8 mouse cellular contexts compared by ENCODE assay signal in genomic region chr12:27340451-27341035, GRCm38 (mm10). TPM values are rescaled to one million over a fixed set of nuclear protein-coding genes. Genes with fewer than 3 reads are reported as not detected.
DNase-seq lines count a peak whose midpoint lies in the region; ATAC-seq lines count a peak whose summit lies in the region.

No protein-coding gene starts in this region.

- peak overlapping the region; percentile 66; the same call in 1 of the 2 replicates for H3K9ac ChIP-seq in liver, embryonic 11.5 days (ENCODE audit: low read depth, low read length)
- no peak overlapping the region for H3K9ac ChIP-seq in liver, embryonic 13.5 days
- peak overlapping the region; percentile 76 for H3K9ac ChIP-seq in stomach, embryonic 14.5 days (replicated peaks; ENCODE audit: low read depth, low read length)

- H3K9me3 ChIP-seq in liver, embryonic 11.5 days (ENCODE audit: control insufficient read depth, low read length): no peaks in the 10 kb centered on the region
- no peaks in the 10 kb centered on the region for H3K9me3 ChIP-seq in forebrain, embryonic 10.5 days
- H3K9me3 ChIP-seq in liver, embryonic 13.5 days (replicated peaks): no peaks in the 10 kb centered on the region
- H3K9me3 ChIP-seq in stomach, embryonic 14.5 days (ENCODE audit: control insufficient read depth, low read depth, low read length): no peaks in the 10 kb centered on the region

- peak overlapping the region; percentile 51 for H3K4me3 ChIP-seq in liver, embryonic 11.5 days (ENCODE audit: low read depth, low read length)
- peak overlapping the region; percentile 89 for H3K4me3 ChIP-seq in forebrain, embryonic 10.5 days
- peak overlapping the region; percentile 53 for H3K4me3 ChIP-seq in liver, embryonic 13.5 days (replicated peaks)
- H3K4me3 ChIP-seq in stomach, embryonic 14.5 days (ENCODE audit: low read depth, low read length): peak overlapping the region; percentile 97

- DNase-seq in liver, embryonic 11.5 days (ENCODE audit: low spot score): no peak
- no peak for DNase-seq in liver
- DNase-seq in forebrain, embryonic 10.5 days (ENCODE audit: extremely low spot score, low spot score): peak; percentile 46
- DNase-seq in liver, embryonic 13.5 days: no peak
- DNase-seq in cerebellum, adult 9-11 months: no peak
- DNase-seq in gastrocnemius, postnatal 10 days: no peak

- H3K27ac ChIP-seq in liver, embryonic 11.5 days (ENCODE audit: low read depth, low read length): no peak overlapping the region; the same call in 1 of the 2 replicates
- peak overlapping the region; percentile 99 for H3K27ac ChIP-seq in forebrain, embryonic 10.5 days
- H3K27ac ChIP-seq in liver, embryonic 13.5 days: no peak overlapping the region
- no peak overlapping the region for H3K27ac ChIP-seq in stomach, embryonic 14.5 days (ENCODE audit: low read length)

- no peaks in the 10 kb centered on the region for H3K36me3 ChIP-seq in liver, embryonic 11.5 days (ENCODE audit: control insufficient read depth, insufficient read depth, low read length)
- peaks cover 44% of the 10 kb centered on the region for H3K36me3 ChIP-seq in forebrain, embryonic 10.5 days (replicated peaks)
- H3K36me3 ChIP-seq in liver, embryonic 13.5 days: no peaks in the 10 kb centered on the region
- H3K36me3 ChIP-seq in stomach, embryonic 14.5 days (ENCODE audit: control insufficient read depth, insufficient read depth, low read length): no peaks in the 10 kb centered on the region

- peak overlapping the region; percentile 63 for H3K4me2 ChIP-seq in liver, embryonic 11.5 days
- peak overlapping the region; percentile 61; the same call in 1 of the 2 replicates for H3K4me2 ChIP-seq in liver, embryonic 13.5 days
- H3K4me2 ChIP-seq in stomach, embryonic 14.5 days (replicated peaks; ENCODE audit: low read depth, low read length): peak overlapping the region; percentile 67

- 2% methylated on average over 14 of the region's 14 CpGs for WGBS in liver, embryonic 11.5 days
- WGBS in forebrain, embryonic 10.5 days: under 1% methylated on average over 14 of the region's 14 CpGs
- under 1% methylated on average over 14 of the region's 14 CpGs for WGBS in liver, embryonic 13.5 days (ENCODE audit: insufficient replicate concordance)
- WGBS in stomach, embryonic 14.5 days: under 1% methylated on average over 14 of the region's 14 CpGs

- peaks cover 61% of the 10 kb centered on the region for H3K27me3 ChIP-seq in liver, embryonic 11.5 days (replicated peaks; ENCODE audit: control insufficient read depth, insufficient read depth, low read length)
- H3K27me3 ChIP-seq in forebrain, embryonic 10.5 days (ENCODE audit: poor library complexity, severe bottlenecking): no peaks in the 10 kb centered on the region
- H3K27me3 ChIP-seq in liver, embryonic 13.5 days: peaks cover 78% of the 10 kb centered on the region
- no peaks in the 10 kb centered on the region for H3K27me3 ChIP-seq in stomach, embryonic 14.5 days (ENCODE audit: control insufficient read depth, insufficient read depth, low read length)

- H3K4me1 ChIP-seq in liver, embryonic 11.5 days (replicated peaks; ENCODE audit: control insufficient read depth, insufficient read depth, low read length): no peaks in the 10 kb centered on the region
- H3K4me1 ChIP-seq in forebrain, embryonic 10.5 days: peaks cover 32% of the 10 kb centered on the region
- H3K4me1 ChIP-seq in liver, embryonic 13.5 days (replicated peaks): 0 out of 2 replicates have a peak, but pooled peaks cover 6% of the 10 kb centered on the region
- peaks cover 13% of the 10 kb centered on the region for H3K4me1 ChIP-seq in stomach, embryonic 14.5 days (ENCODE audit: control insufficient read depth, insufficient read depth, low read length)

- ATAC-seq in liver, embryonic 11.5 days (replicated peaks; ENCODE audit: low FRiP score): no peak
- ATAC-seq in liver, embryonic 13.5 days (ENCODE audit: low read depth): no peak
- ATAC-seq in stomach, embryonic 14.5 days (ENCODE audit: insufficient number of reproducible peaks, insufficient read depth, low FRiP score, low read depth): no peak
- no peak for ATAC-seq in activated CD4-positive, CD25-positive, alpha-beta regulatory T cell, adult 4 months

RNA-seq across cellular contexts. Expression of gene Sox11, which starts 1.8 kb away (rescaled TPM):
- 32.2 and 32.4 TPM in 2 replicates for polyA plus RNA-seq in liver, embryonic 11.5 days (2014; fragmentation: Nextera tagmentation; extraction: Ambion mirVana)
- 256 and 262 TPM in 2 replicates for polyA plus RNA-seq in forebrain, embryonic 10.5 days (2016; fragmentation: Nextera tagmentation; extraction: Ambion mirVana)
- polyA plus RNA-seq in liver, embryonic 13.5 days (2015; fragmentation: Nextera tagmentation; extraction: Ambion mirVana): 2.1 and 2.6 TPM in 2 replicates
- 68.5 and 73.8 TPM in 2 replicates for polyA plus RNA-seq in stomach, embryonic 14.5 days (2014; fragmentation: Nextera tagmentation; extraction: Ambion mirVana)
- 1 to 10 TPM; 4.0 to 5.7 TPM for total RNA-seq in gastrocnemius, postnatal 10 days (2021)
- polyA plus RNA-seq in activated CD4-positive, CD25-positive, alpha-beta regulatory T cell, adult 4 months (2017; shearing (Covaris generic)): under 1 TPM in 1 of 2 experiments, not detected in 1; 0.11 TPM
